Mouse (Mus musculus) lung, postnatal 10 days (tissue): ENCODE measurements around the gene Prkaa1.

Experiments
- DNase-seq: peaks from one replicate; pipeline ENCODE4 v3.0.0; 2021

Prkaa1 gene

GRCm38 (mm10) chr15:5143361-5144020, at the start of gene Prkaa1:
Gene Prkaa1, plus strand, starts transcription at chr15:5143861.
- DNase-seq: peak; percentile 82

DNA sequence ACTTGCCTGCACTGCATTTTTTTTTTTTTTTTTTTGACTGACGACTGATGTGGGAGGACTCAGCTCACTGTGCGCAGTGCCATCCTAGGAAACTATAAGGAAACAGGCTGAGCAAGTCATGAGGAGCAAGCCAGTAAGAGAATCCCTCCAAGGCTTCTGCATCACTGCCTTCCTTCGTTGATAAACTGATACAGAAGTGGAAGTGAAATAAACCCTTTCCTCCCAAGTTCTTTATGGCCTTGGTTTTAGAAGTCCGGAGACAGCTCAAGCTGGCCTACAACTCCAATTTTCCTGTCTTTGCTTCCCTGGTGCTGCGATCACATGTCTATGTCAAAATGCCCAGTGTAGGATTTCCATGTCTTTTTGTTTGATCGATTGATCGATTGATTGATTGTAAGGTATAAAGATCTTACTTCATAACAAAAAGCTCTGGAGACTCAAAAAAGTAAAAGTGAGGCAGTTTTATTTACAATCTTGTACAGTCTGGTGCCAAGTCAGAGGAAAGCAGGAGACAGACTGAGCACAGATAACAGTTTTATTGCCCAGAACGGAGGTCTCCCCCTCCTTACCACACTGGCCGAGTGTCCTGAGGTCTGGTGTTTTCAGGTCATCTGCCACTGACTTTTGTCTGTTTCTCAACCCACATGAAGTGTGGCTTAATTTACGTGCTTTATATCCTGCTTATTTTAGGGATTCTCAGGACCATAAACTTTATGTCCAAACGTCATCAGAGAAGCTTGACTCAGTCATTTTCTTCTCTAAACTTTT, 47.9 kb upstream of the Prkaa1 start:
- no peak for DNase-seq

DNA sequence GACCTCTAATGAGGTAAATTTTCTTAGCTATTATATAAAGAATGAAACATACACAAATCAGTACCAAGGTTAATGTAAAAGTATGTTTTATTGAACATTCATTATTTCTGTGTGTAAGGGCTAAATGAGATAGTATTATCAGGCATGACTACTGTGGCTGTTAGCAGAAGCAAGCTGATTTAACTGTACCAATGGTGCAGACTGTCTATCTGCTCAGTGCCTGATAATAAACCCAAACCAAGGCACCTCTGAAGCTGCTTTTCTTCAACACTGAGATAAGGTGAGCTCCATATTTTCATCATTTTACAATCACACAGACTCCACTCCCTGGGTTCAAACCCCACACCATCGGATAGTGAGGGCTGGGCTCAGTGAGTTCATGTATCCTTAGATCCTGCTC, 46.3 kb upstream of the Prkaa1 start:
- no peak for DNase-seq

DNA sequence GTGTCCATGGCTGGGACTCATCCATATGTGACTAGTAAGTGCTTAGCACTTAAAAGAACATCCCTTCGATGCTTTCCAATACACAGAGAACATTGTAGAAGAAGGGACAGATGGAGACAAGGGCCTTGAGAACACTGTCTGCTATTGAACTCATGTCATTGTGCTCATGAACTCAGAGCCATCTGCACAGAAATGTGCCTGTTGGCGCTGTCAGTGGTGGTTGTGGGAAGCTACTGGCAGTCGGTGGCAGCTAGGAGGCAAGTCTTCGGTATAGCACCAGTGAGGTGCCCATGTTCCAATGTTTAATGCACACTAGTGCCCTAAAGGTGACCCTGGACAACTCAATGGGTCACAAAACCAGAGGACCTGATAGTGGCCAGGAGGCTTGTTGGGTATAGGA, 41.3 kb upstream of the Prkaa1 start:
- DNase-seq: no peak

DNA sequence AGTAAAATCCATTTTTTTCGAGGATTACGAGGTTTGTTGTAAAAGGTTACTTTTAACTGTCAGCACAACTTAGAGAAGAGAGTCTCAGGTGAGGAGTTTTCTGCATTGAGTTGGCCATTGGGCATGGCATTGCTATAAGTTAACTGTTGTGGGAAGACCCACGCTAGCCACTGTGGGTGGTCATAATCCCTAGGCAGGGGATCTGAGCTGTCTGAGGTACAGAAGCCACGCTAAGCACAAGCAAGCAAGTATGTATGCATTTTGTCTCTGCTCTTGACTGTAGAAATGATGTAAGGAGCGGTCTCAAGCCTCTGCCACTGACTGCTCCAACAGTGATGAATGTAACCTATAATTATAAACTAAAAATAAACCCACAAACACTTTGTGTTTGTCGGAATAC, 37.8 kb upstream of the Prkaa1 start:
- no peak for DNase-seq

DNA sequence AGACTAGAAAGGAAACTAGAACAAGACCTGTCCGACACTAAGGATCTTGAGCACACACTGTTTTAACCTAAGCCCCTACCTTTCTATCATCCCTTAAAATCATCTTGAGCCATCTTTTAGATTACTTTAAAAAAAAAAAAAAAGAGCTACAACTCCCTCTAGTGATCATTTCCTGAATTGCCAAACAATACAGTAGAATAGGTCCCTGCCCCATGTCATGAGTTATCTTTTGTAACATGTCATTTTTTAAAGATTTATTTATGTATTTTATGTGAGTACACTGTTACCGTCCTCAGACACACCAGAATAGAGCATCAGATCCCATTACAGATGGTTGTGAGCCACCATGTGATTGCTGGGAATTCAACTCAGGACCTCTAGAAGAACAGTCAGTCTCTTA, 37.4 kb upstream of the Prkaa1 start:
- DNase-seq: no peak

DNA sequence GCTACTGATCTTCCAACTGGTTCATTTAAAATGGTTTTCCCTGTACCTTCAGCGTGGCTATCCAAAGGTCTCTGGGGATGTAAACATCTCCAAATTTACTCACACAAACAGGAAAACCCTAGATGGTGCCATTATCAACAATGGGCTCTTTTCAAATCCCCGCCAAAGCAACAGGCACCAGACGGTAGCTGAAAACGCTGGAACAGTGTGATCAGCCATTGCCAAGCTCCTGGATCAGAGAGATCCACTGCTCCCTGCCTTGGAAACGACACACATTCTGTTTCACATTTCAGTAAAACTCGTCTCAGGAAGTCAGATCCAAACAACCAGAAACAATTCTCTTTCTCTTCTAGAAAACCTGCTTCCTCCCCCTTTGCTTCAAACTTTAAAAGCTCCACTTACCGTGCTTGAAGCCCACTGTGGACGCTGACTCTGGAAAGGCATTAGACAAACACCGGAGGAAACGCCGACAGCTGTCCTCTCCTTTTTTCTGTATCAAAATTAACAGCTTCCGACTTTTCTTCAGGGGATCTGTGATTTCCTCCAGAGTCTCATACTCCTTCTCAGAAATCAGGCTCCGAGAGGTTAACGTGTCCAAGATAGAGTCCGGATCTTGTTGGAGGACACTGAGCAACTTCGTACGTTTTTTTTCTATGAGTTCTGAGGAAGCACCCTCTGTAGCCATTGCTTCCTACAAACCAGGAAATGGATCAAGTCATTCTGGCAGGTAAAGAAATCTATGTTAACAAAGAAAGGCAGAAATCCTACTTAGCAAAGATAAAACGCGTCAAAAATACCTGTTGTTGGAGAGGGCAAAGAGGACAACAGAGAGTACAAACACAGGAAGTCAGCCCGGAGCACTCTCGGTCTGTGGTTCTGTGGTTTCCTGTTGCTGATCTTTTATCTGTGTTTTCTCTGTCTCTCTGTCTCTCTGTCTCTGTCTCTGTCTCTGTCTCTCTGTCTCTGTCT, 35.7 kb upstream of the Prkaa1 start, which contains the start of gene Card6:
Gene Card6 (minus strand): TSS at position 854 of the 969 bp plus-strand sequence.
- peak; percentile 30 for DNase-seq

DNA sequence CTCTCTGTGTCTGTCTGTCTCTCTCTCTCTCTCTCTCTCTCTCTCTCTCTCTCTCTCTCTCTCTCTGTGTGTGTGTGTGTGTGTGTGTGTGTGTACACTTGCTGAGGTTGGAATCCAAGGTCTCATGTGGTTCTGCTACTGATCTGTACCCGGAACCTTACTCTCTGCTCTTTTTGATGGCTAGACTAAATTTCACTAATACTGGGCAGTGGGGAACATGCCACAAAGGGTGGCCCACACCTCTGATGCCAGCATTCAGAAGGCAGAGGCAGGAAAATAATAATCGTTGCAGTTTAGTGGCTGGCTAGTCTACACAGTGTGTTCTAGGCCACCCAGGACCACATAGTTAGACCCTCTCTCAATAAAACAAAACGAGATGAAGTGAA, 35.0 kb upstream of the Prkaa1 start:
- no peak for DNase-seq

DNA sequence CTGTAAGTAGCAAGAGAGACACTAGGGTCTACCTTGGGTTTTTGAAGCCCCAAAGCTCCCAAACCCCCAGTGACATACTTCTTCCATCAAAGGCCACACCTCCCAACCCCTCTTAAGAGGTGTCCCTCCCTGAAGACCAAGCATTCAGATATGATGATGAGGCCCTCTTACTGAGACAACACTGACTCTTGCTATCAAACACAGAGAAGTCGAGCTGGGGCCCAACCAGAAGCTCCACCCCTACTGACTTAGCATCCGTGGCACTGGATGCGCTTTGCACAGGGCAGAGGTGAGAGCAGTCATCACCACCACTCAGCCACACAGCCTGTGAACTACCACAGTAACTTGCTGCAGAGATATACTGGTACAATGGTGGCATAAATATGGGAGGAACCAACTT, 31.0 kb upstream of the Prkaa1 start:
- no peak for DNase-seq

DNA sequence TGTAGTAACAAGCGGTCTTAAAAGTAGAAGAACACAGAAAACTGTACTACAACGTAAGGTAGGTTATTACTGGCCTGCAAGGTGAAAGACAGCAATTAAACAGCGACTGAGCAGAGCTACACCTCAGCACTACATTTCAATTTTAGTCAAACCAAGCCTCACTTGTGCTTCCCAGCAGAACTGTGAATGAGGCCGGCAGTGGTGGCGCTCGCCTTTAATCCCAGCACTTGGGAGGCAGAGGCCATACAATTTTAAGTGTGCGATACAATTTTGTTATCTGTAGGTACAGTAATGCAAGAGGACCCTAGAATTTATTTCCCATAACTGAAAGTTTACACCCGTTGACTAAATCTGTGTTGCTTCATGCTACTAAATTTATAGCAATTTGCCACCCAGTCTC, 28.5 kb upstream of the Prkaa1 start:
- DNase-seq: no peak

DNA sequence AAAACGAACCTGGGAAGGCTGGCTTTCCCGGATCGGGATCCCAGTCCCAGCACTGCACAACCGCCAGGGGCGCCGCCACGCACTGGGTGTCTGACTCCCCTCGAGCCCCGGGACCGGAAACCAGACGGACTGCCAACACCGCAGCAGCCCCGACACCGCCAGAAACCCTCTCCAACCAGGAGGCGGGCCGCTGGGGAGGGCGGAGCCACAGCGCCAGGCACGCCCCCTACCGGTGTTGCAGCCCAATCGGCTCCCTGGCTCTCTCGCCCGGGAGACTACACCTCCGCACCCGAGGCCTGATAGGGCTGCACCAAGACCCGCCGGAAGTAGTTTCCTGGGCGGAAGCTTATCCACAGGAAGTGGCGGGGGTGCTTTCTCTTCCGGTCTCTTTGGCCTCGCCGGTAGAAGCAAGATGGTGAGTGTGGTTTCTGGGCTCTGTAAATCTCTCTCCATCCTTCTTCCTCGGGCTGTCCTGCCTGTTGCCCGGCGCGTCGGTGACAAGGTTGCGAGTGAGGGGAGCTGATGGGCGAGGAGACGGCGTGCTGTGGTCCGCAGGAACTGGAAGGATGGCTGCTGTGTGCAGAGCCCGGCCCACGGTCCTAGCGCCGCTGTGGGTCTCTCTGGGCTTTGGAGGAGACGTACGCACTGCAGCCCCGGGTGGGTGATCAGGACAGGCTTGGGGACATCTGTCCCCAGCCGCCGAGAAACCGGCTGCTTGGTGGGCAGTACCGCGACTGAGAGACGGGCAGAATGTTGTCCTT, 27.2 kb upstream of the Prkaa1 start, which contains the start of gene Rpl37:
Gene Rpl37 (plus strand): TSS at position 376 of the 761 bp plus-strand sequence.
- DNase-seq: peak; percentile 99

GRCm38 (mm10) chr15:5117031-5117601, 26.5 kb upstream of the Prkaa1 start:
- peak; percentile 8 for DNase-seq

- DNase-seq: no peak
These were observed 25.0 kb upstream of the Prkaa1 start for GRCm38 (mm10) chr15:5118626-5119025.

DNA sequence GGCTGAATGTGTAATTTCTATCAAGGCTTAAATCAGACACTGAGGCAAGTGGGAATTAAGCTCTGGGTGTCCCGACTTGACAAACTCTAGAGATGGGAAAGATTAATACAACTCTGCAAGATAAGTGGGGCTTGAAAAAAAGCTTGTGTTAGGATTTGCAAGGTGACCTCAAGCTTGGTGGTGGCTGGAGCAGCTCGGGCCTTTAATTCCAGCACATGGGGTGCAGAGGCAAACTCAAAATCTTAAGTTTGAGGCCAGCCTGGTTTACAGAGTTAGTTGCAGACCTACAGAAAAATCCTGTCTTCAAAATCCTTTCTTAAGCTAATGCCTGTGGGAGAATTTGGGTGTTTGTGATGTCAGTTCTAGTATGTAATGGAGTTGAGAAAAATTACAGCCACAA, 24.5 kb upstream of the Prkaa1 start:
- DNase-seq: no peak

DNA sequence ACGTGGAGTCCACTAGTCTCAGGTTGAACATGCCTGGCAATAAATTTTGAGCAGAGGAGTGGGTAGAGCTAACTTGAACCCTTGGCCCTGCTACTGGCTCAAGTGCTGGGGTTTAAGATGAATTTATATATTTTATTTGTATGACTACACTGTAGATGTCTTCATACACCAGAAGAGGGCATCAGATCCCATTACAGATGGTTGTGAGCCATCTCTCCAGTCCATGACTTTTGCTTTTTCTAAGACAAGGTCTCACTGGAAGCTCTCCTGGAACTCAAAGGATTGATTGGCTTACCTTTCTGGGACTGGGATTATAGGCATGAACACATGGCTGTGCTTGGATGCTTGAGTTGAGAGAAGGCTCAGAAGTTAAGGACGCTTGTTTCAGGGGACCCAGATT, 24.0 kb upstream of the Prkaa1 start:
- DNase-seq: no peak

GRCm38 (mm10) chr15:5121535-5122313, 21.9 kb upstream of the Prkaa1 start:
- no peak for DNase-seq

GRCm38 (mm10) chr15:5126456-5126855, 17.2 kb upstream of the Prkaa1 start:
- no peak for DNase-seq

- no peak for DNase-seq
These were observed 16.2 kb upstream of the Prkaa1 start for GRCm38 (mm10) chr15:5127487-5127886.

DNA sequence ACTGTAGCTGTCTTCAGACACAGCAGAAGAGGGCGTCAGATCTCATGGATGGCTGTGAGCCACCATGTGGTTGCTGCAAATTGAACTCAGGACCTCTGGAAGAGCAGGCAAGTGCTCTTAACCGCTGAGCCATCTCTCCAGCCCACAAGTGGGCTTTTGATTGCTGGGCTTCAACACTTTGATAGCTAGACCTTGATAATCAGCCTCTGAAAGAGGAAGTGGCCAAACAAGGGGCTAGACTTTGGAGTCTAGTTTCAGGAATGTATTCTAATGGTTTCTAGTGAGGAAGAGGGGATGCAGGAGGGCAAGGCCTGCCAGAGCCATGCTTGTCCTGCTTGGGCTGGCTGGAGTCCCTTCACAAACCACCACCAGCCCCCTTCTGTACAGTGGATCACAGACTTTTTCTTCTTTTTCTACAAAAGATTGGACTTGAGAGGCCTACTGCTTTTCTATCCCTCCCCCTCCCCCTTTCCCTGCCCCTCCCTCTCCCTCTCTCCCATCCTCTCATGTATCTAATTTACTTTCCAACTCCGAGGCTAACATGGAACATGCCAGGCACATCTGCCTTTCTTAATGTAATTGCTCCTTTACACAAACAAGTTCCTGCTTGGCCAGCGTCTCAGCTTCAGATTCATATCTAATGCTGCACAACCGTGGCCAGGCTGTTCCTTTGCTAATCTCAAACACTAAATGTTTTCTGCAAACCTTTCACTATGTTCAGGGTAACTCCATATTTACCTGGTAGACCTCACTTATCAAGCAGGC, 15.3 kb upstream of the Prkaa1 start:
- no peak for DNase-seq

DNA sequence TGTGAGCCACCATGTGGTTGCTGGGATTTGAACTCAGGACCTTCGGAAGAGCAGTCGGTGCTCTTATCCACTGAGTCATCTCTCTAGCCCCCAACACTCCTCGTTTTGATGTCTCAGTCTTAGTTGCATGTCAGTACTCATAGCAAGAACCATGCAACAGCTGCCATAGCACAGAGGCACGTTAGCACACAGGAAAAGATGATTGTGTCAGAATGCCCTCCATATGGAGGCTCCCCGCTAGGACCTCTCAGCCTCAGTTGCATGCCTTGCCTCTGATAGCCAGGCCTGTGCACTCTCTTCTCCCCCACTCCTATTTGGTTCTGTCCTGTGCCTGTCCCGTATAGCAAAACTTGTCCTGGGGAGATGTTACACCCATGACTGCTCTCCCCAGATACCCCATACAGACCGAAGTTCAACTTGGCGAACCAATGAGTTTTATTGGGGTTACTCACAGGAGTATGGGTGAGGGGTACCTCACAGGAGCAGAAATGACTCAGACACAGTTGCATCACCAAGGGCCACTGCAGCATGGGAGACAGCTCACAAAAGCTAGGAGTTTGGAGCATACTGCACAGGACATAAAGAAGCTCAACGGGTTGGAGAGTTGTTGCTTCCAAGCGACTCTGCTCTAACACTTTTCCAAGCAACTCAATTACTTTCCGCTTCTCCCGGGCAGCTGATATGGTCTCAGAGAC, 14.4 kb upstream of the Prkaa1 start:
- DNase-seq: no peak
